Mouse (Mus musculus) left cerebral cortex, adult 11 months (tissue): ENCODE measurements at regions not wholly inside any gene's neighbourhood (a gene's known extent, or its start where the extent isn't known, plus 50 kb on each side); places are given as distances from the start of the nearest gene placed in this dataset.
A peak's percentile ranks its signal among the peaks of the same experiment; 100 is the strongest.

Source experiments
- DNase-seq: peaks from one replicate; pipeline ENCODE4 v3.0.0; 2022; ENCODE audit warnings: low spot score

DNA sequence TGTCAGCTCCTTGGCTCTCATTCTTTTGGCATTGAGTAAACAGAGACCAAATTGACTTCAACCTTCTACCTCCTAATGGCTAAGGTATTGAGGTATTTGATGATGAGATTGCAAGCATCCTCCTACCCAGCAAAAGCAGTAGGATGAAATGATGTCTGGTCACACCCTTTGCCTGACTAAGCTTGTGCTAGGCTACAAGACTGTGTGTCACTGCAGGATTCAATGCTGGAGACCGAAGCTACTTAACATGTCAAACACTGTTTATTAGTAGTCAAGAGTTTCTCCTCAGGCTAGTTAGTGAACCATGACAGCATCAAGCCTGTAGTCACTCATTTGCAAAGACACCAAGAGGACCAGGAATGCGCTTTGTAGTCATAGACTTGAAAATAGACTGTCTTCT is 320.0 kb downstream of the Prr30 start:
- no peak for DNase-seq

DNA sequence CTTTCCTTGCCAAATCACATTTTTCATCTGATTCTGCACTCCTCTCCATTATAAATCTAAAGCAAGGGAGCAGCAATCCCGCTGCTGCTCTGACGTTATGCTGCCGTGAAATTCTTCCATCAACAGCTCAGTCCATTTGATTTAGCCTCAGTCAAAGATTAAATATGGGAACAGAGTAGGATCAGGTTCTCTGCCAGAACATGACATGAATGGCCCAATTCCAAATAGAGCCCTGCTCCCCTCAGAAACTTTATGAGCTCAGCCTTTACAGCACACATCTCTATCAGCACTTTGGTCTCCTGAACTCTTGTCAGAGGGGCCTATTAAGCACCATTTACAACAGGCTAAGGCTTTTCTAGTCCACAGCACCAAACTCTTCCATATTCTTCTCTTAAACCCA is 332.3 kb downstream of the Prr30 start:
- no peak for DNase-seq

DNA sequence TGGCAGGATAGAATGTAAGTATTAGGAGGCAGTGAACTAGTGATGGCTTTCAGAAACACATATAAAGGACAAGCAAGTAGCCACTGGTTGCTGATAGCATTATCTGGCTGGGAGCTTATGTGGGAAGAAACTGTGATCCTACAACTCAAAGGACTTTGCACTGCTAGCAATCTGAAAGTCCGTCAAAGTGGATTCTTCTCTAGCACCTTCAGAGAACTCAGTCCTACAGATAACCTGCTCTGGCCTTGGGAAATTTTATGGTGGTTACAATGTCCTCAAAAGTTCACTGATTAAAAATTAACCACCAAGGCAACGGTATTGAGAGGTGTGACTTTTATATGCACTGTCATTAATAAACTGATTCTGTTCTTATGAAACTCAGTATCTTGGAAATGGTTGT is 335.3 kb downstream of the Prr30 start:
- no peak for DNase-seq

DNA sequence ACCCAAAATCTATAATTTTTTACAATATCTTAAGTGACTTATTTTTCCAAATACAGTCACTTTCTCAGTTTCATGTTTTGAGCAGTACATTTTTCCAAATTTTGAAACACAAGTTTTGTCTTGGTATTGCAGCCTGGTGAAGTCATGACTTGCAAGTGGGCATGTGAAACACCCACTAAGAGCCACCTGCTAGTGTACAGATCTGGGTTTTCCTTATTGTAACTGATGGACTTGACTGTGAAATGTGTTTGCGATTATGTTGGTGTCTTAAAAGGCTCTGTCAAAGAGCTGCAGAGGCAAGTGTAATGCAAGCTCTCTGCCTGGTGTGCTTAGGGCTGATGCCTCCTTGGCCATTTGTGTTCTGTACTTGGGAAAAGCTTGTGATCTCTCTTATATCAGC is 336.0 kb downstream of the Prr30 start:
- DNase-seq: peak; percentile 7

GRCm38 (mm10) chr14:100842828-100843227 is 357.3 kb downstream of the Prr30 start:
- DNase-seq: no peak
